Mouse (Mus musculus) cerebellum, adult 2 months (tissue): Measurements from ENCODE around the gene Ttyh3.
A peak's percentile ranks its signal among the peaks of the same experiment; 100 is the strongest.

Experiments
- CTCF ChIP-seq: fragments of 200-500 bp; IDR thresholded peaks from 2 replicates; pipeline ENCODE4 v1.5.1; 2011; ENCODE audit warnings: low read depth, mild to moderate bottlenecking, control low read depth, low read length, moderate library complexity, borderline replicate concordance; ENCODE audit not compliant: insufficient read depth
- POLR2A ChIP-seq: fragments of 200-500 bp; IDR thresholded peaks from 2 replicates; pipeline ENCODE4 v1.6.1; 2011; ENCODE audit warnings: low read length, control low read depth, borderline replicate concordance; ENCODE audit not compliant: insufficient read depth

DNA sequence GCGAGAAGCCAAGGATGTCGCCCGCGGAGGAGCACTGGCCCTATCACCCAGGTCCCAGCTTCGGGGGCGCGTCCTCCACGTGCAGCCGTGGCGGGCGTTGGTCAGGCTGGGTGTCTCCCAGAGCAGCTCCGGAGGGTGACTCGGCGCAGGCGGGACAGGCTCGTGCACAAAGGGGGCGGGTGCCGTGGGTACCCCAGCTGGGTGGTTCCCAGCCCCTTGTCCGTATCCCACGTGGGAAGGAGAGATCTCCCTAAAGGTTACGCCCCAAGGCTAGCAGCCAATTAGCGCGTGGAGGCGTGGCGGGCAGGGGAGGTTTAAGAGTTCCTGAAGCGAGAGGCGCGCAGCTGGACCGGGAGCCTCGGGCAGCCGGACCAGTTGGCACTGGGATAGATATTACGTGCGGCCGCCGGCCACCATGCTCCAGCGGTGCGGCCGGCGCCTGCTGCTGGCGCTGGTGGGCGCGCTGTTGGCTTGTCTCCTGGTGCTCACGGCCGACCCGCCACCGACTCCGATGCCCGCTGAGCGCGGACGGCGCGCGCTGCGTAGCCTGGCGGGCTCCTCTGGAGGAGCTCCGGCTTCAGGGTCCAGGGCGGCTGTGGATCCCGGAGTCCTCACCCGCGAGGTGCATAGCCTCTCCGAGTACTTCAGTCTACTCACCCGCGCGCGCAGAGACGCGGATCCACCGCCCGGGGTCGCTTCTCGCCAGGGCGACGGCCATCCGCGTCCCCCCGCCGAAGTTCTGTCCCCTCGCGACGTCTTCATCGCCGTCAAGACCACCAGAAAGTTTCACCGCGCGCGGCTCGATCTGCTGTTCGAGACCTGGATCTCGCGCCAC, 41.6 kb downstream of the Ttyh3 start, which contains the start of gene Lfng:
- TF ChIP-seq CTCF (no peak), POLR2A (peak; percentile 37; the same call in 1 of the 2 replicates)
